Mouse (Mus musculus) gastrocnemius, adult 18-20 months (tissue): ENCODE measurements around the gene Slc2a9. TPM values are rescaled to one million over a fixed set of nuclear protein-coding genes. Genes with fewer than 3 reads are reported as not detected.
A peak's percentile ranks its signal among the peaks of the same experiment; 100 is the strongest.
"Not testable (repeated sequence)": the region's sequence is repeated elsewhere in the genome, so short reads cannot be mapped to it uniquely, and the experiment has no call there.

Experiments used
- DNase-seq: peaks from one replicate; pipeline ENCODE4 v3.0.0; 2021; ENCODE audit warnings: low spot score
- total RNA-seq, 2 experiments: library from RNA; stranded (reverse); gene quantifications; 2 replicates each; pipeline ENCODE4 v1.2.3; 2021

The Slc2a9 gene
- total RNA-seq, 2 experiments from 2014 or later = 0.27 to 0.33 TPM

GRCm38 (mm10) chr5:38504116-38504515, 1.2 kb upstream of the Slc2a9 start:
- DNase-seq = no peak

DNA sequence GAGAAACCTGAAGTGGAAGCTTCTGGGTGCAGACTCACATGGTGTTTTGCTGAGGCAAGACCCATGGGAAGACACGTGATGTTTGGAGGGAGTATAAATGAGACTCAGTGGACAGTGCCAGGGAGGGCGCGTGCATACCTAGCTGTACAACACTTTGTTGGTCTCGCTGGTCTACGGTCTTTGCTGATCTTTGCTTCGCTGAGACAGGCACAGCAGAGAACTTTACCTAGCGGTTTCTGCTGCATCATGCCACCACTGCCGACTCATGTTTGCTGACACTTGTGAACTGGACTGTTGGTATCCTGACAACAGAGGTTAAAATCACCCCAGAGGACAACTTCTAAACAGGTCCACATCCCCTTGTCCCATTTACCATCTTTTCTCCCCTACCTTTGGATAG, 2.9 kb downstream of the Slc2a9 start:
- DNase-seq = no peak

GRCm38 (mm10) chr5:38499316-38499811, 3.6 kb downstream of the Slc2a9 start:
- DNase-seq = no peak

- DNase-seq = no peak
Measured at GRCm38 (mm10) chr5:38498479-38498878, 4.5 kb downstream of the Slc2a9 start.

DNA sequence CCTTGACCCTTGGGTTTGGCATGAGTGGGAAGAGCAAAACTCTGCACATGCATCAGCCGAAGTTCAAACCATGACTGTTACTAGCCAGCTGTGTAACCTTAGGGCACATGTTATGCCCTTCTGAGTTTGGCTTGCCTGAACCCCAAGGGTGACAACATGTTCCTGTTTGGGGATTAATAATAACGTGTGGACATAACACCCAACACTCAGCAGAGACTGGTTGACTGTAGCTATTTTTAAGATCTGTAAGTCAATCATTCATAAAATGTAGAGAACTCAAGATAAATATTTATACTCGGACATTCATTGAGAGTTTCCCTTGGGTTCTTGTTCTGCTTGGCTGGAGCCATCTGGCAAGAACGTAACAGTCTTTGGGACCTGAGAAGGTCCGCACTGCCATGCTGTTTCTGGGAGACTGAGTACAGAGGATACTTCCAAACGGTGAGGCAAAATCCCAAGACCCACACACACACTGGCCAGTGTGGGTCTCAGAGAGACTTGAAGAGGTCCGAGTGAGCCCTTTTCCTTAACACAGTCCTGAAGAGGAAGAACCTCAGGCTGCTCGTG, 6.4 kb downstream of the Slc2a9 start:
- no peak for DNase-seq

DNA sequence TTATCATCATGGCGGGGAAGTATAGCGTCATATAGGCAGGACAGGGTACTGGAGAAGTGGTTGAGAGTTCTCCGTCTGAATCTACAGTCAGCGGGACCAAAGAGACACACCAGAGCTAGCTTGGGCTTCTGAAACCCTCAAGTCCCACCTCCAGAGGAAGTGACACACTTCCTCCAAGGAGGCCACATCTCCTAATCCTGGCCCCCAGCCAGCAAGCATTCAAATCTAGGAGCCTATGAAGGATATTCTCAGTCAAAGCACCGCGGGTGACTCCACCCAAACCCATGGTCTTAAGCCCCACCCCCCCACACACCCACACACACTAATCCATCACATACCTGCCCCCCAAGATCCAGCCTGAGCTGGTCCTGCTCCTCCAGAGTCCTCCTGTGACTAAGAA, 9.1 kb downstream of the Slc2a9 start:
- no peak for DNase-seq

GRCm38 (mm10) chr5:38491763-38492162, 11.2 kb downstream of the Slc2a9 start:
- DNase-seq = no peak

DNA sequence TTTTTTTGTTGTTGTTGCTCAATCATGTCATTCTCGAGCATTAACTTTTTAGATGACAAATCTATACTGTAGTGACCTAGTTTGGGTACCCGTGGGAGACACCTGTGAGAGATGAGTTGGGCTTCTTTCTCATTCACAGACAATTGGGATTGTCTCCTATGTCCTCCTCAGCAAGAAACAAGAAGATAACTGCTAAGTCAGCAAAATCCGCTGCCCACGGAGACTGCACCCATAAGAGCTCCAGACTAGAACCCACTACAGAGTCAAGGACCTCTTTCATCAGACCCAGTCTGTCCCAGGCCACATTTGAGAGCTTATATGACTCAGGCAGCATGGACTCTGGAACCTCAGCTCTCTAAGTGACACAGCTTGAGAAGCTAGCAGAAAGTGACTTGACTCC, 13.2 kb downstream of the Slc2a9 start:
- no peak for DNase-seq

GRCm38 (mm10) chr5:38488673-38489615, 14.0 kb downstream of the Slc2a9 start:
- no peak for DNase-seq

DNA sequence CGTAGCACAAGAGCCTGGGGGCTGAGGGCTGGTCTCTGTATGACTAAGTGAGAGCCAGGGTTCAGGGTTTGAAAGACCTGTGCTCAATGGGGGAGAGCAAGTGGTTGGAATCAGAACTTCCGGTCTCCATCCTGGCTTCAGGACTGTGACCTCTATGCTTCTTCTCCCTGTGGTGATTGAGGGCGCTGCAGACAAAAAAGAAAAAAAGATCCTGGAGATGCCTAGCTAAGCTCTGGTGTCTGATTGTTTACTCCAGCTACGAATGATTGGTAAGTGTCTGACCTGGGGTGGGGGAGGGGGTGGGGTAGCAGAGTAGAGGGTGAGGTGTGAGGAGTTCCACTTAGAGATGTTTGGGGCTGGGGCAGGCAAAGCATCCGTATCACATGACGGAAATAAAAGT, 14.9 kb downstream of the Slc2a9 start:
- DNase-seq = no peak

- no peak for DNase-seq
Measured at GRCm38 (mm10) chr5:38487247-38487646, 15.7 kb downstream of the Slc2a9 start.

DNA sequence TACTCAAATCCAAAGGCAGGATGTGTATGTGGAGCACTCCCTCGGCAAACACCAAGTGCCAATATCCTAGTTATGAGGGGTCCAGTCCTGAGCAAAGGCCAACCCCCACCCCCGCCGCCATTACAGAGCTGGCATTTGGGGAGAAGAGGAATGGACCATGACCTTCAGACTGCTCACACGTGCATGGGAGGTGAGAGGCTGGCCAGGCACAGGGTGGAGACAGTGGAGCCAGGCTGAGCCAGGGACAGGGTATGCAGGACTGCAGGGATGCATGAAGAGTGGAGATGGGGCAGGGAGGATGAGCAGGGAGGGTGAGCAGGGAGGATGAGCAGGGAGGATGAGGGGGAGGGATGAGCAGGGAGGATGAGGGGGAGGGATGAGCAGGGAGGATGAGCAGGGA, 17.0 kb downstream of the Slc2a9 start:
- no peak for DNase-seq

GRCm38 (mm10) chr5:38483518-38484110, 19.3 kb downstream of the Slc2a9 start:
- no peak for DNase-seq

- DNase-seq = no peak
Measured at GRCm38 (mm10) chr5:38480822-38481707, 21.9 kb downstream of the Slc2a9 start.

DNA sequence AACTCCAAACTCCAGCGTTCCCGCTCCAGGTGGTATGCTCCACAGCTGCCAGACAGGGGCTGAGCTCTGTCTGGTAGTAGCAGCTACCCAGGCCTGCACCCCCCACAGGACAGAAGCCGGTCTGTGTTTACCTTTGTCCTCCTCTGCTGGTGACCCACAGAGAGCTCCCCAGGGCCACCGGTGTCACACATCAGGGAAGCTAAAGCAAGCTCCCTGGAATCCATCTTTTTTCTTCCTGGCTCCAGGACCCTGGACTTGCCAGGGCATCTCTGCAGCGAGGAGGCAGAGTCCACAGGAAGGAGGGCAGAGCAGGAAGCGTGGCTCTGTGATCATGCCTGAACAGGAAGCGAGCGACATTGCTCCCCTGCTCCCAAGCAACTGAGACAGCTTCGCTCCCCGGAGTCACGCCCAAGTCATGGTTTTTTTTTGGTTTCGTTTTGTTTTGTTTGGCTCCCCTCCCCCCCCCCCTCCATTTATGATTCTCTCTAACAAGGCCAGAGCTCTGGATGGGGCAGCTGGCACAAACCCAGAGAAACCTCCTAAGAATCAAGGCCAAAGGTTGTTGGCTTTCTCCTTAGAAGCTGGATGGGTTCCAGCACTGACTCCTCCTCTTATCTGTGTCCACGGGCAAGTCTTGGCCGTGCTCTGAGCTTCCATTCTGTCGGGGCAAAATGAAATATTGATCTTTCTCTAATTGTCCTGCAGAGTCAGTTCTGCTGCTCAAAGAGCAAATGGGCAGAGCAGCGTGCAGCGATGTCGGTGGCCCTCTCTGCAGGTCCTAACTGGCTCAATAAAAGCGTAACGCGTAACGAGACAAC, 22.8 kb downstream of the Slc2a9 start:
- peak; percentile 44 for DNase-seq

DNA sequence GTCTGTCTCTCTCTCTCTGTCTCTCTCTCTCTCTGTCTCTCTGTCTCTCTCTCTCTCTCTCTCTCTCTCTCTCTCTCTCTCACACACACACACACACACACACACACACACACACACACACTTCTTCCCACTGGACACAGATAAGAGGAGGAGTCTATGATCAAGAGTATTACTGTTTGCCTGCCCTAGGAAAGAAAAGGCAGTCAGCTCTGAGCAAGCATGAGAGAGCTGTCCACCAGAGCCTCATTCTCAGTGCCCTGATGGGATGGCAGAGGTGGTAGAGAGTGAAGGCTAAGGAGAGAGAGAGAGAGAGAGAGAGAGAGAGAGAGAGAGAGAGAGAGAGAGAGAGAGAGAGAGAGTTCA, 23.4 kb downstream of the Slc2a9 start:
- not testable (repeated sequence) for DNase-seq

- no peak for DNase-seq
Measured at GRCm38 (mm10) chr5:38479027-38479426, 23.9 kb downstream of the Slc2a9 start.

DNA sequence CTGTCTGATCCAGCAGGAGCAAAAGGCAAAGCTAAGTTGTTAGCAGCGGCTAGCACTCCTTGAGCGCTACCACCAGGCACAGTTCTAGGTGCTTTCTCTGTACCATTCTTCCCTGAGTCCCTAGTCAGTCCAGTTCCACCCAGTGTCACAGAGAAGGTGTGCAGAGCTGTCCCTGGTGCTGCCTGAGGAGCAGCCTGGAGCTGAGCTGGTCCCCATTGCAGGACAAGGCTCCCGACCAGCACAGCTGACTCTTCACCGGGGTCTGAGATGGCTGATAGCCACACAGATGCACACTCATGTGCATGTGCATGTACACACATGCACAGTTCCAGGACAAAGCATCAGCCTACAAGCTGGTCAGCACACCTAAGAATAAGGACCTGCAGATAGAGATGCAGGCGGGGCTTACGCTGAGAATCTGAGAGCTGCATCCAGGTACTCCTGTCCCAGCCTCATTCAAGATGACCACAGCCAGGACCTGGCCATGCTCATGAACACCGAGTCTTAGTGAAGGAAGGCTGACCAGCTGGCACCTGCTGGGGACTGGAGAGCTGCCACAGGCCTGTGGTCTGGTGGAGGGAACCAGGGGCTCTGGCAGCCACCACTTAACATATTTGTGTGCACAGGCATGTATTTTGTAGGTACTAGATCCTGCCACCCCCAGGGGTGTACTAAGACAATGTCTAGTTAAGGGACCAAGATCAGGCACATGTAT, 25.1 kb downstream of the Slc2a9 start:
- no peak for DNase-seq

DNA sequence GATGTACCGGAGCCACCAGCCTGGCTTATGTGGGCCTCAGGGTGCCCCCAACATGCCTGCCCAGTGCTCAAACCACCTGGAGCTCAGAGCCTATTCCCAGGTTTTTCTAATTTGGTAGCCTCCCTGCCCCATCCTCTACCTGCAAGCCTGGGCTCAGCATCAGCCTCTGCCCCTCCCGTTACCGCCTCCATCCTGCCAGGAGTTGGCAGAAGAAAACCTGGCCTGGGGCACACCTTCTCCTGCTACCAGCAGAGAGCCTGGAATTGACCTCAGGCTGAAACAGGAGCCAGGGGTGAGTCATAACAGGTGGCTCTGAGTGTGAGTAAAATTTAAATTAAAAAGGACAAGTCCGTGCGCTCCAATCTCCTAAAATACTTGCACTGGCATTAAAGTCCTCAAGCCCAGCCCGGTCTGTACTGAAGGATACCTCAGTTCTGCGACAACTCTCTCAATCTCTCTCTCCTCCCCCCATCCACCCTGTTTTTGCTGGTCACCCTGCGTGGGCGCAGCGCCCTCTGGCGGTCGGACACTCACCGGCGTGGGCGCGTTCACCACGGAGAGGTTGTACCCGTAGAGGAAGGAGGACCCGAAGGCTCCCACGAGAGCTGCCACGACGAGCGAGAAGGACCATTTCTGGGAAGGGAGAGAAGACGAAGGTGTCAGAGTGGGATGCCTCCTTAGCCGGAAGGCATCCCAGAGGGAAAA, 25.9 kb downstream of the Slc2a9 start:
- peak; percentile 37 for DNase-seq
